48 mouse cellular contexts compared by ENCODE assay signal in the genomic region with DNA sequence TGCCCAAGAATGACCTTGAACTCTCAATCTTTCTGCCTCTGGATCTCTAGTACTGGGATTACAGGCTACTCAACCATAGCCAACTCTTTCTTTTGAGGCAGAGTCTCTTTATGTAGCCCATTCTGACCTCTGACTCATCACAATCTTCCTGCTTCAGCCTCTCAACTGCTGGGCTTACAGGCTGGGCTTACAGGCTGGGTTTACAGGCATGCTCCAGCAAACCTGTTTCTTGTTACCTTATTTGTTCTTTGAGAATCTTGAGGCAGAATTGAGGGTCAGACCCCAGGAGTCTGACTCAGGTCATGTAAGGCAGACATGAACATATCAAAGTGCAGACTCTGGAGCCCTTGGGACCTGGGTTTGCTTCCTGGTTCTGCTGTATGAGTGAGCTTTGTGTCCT. TPM values are rescaled to one million over a fixed set of nuclear protein-coding genes. Genes with fewer than 3 reads are reported as not detected.
"Had no signal": no experiment of that assay in that cellular context is flagged by ENCODE, and none has a peak within 500 bp of the region (broad histone marks: within the 10 kb centered on the region; RNA-seq: fewer than 3 reads in every experiment).

No protein-coding gene starts in this region.

- DNase-seq: heart, postnatal 10 days; heart, postnatal 14 days; heart, postnatal 36 days; heart, postnatal 4 days; kidney, adult 11 months; kidney, adult 18-20 months; kidney, adult 2 months; kidney, adult 8-10 months; kidney, adult 9 months; kidney, postnatal 10 days; kidney, postnatal 14 days; kidney, postnatal 25 days; kidney, postnatal 36 days; kidney, postnatal 4 days; layer of hippocampus, adult 9-11 months; layer of hippocampus, postnatal 36 days had no signal

- H3K27ac ChIP-seq: heart, embryonic 10.5 days; heart, embryonic 13.5 days; heart, embryonic 15.5 days; hindbrain, embryonic 10.5 days; hindbrain, embryonic 12.5 days; hindbrain, embryonic 13.5 days; hindbrain, embryonic 14.5 days; hindbrain, embryonic 15.5 days; hindbrain, postnatal 0 days; intestine, embryonic 15.5 days; kidney, embryonic 15.5 days; kidney, postnatal 0 days; layer of hippocampus, adult 2 months had no signal

- H3K9me3 ChIP-seq: heart, embryonic 10.5 days; heart, embryonic 13.5 days; heart, embryonic 15.5 days; hindbrain, embryonic 10.5 days; hindbrain, embryonic 12.5 days; hindbrain, embryonic 13.5 days; hindbrain, embryonic 15.5 days; intestine, embryonic 15.5 days; kidney, embryonic 15.5 days had no signal

- ATAC-seq: hindbrain, embryonic 16.5 days; hindbrain, postnatal 0 days; inflammation-experienced regulatory T-cells, adult 6 months; intestine, embryonic 15.5 days; intestine, embryonic 16.5 days; intestine, postnatal 0 days had no signal

- H3K9ac ChIP-seq: heart, embryonic 12.5 days; heart, embryonic 13.5 days; heart, embryonic 15.5 days; hindbrain, embryonic 12.5 days; hindbrain, embryonic 13.5 days; hindbrain, embryonic 14.5 days; hindbrain, embryonic 15.5 days; intestine, embryonic 15.5 days; kidney, embryonic 15.5 days had no signal

- H3K4me2 ChIP-seq: heart, embryonic 11.5 days; heart, embryonic 12.5 days; heart, embryonic 13.5 days; heart, embryonic 15.5 days; hindbrain, embryonic 12.5 days; hindbrain, embryonic 13.5 days; hindbrain, embryonic 14.5 days; hindbrain, embryonic 15.5 days; intestine, embryonic 15.5 days; kidney, embryonic 15.5 days had no signal

- H3K36me3 ChIP-seq: heart, embryonic 10.5 days; heart, embryonic 12.5 days; heart, embryonic 13.5 days; heart, embryonic 15.5 days; hindbrain, embryonic 10.5 days; hindbrain, embryonic 12.5 days; hindbrain, embryonic 13.5 days; hindbrain, embryonic 15.5 days; intestine, embryonic 15.5 days; kidney, embryonic 15.5 days had no signal

- H3K4me3 ChIP-seq: heart, embryonic 10.5 days; heart, embryonic 12.5 days; heart, embryonic 13.5 days; heart, embryonic 15.5 days; hindbrain, embryonic 10.5 days; hindbrain, embryonic 12.5 days; hindbrain, embryonic 13.5 days; hindbrain, embryonic 15.5 days; intestine, embryonic 15.5 days; kidney, embryonic 15.5 days; layer of hippocampus, adult 2 months had no signal

- H3K27me3 ChIP-seq: heart, embryonic 12.5 days; heart, embryonic 13.5 days; heart, embryonic 15.5 days; hindbrain, embryonic 12.5 days; hindbrain, embryonic 13.5 days; hindbrain, embryonic 15.5 days; intestine, embryonic 15.5 days; kidney, embryonic 15.5 days had no signal

- H3K4me1 ChIP-seq: heart, embryonic 10.5 days; heart, embryonic 12.5 days; heart, embryonic 13.5 days; heart, embryonic 15.5 days; hindbrain, embryonic 10.5 days; hindbrain, embryonic 12.5 days; hindbrain, embryonic 13.5 days; hindbrain, embryonic 15.5 days; intestine, embryonic 15.5 days; kidney, embryonic 15.5 days had no signal

RNA-seq across cellular contexts. Expression of a gene that starts 38.5 kb away (rescaled TPM):
- total RNA-seq: heart, postnatal 10 days; heart, postnatal 14 days; heart, postnatal 25 days; heart, postnatal 36 days; heart, postnatal 4 days; hindbrain, postnatal 0 days; layer of hippocampus, adult 18-20 months; layer of hippocampus, adult 2 months; layer of hippocampus, adult 8-10 months; layer of hippocampus, postnatal 10 days; layer of hippocampus, postnatal 14 days; layer of hippocampus, postnatal 25 days; layer of hippocampus, postnatal 36 days had no signal
- polyA plus RNA-seq: heart, embryonic 10.5 days; heart, embryonic 11.5 days; heart, embryonic 12.5 days; heart, embryonic 13.5 days; heart, embryonic 14.5 days; heart, postnatal 0 days; hindbrain, embryonic 10.5 days; hindbrain, embryonic 11.5 days; hindbrain, embryonic 12.5 days; hindbrain, embryonic 13.5 days; hindbrain, embryonic 14.5 days; hindbrain, embryonic 15.5 days; hindbrain, embryonic 16.5 days; hindbrain, postnatal 0 days; intestine, embryonic 14.5 days; intestine, embryonic 15.5 days; intestine, embryonic 16.5 days; intestine, postnatal 0 days; kidney, adult 2 months; kidney, embryonic 14.5 days; kidney, embryonic 15.5 days; kidney, embryonic 16.5 days; kidney, postnatal 0 days; large intestine, adult 2 months had no signal
